Mouse (Mus musculus): ENCODE results near the gene Ccdc170.

GRCm38 (mm10) chr10:4530638-4531235, 48.4 kb downstream of the Ccdc170 start:
- no peak for TF ChIP-seq CTCF (IDR thresholded peaks at IDR 0.05; ENCODE audit: borderline replicate concordance, insufficient read depth, low read length)
- no peak for TF ChIP-seq POLR2A (IDR thresholded peaks at IDR 0.05; ENCODE audit: low read depth, low read length)
